Mouse (Mus musculus) bone marrow macrophage, adult 2 months (primary cell): ENCODE results near the gene Dmwd. TPM values are rescaled to one million over a fixed set of nuclear protein-coding genes. Genes with fewer than 3 reads are reported as not detected.
A peak's percentile ranks its signal among the peaks of the same experiment; 100 is the strongest.

Source experiments
- H3K27ac ChIP-seq: 2 replicates; pipeline ENCODE4 v1.5.1; 2012; ENCODE audit warnings: low read depth, low read length; ENCODE audit not compliant: insufficient read depth
- H3K4me1 ChIP-seq: 2 replicates; pipeline ENCODE4 v1.6.1; 2012; ENCODE audit warnings: low read length; ENCODE audit not compliant: control insufficient read depth, insufficient read depth
- H3K4me3 ChIP-seq: 2 replicates; pipeline ENCODE4 v1.5.1; 2012; ENCODE audit warnings: mild to moderate bottlenecking, low read length, moderate library complexity; ENCODE audit not compliant: insufficient read depth
- CTCF ChIP-seq: IDR thresholded peaks from 2 replicates; pipeline ENCODE4 v1.5.1; 2012; ENCODE audit warnings: low read depth, mild to moderate bottlenecking, low read length, moderate library complexity
- POLR2A ChIP-seq: IDR thresholded peaks from 2 replicates; pipeline ENCODE4 v1.6.1; 2012; ENCODE audit warnings: mild to moderate bottlenecking, low read depth, low read length, borderline replicate concordance
- polyA plus RNA-seq: library from polyadenylated mRNA; stranded (reverse); fragments of >200 nt; gene quantifications from 2 replicates; pipeline ENCODE4 v1.2.4, GENCODE M21; 2012; ENCODE audit not compliant: missing spikeins, insufficient read depth, insufficient read length

The Dmwd gene
- polyA plus RNA-seq = 1.7 and 2.6 TPM in 2 replicates

DNA sequence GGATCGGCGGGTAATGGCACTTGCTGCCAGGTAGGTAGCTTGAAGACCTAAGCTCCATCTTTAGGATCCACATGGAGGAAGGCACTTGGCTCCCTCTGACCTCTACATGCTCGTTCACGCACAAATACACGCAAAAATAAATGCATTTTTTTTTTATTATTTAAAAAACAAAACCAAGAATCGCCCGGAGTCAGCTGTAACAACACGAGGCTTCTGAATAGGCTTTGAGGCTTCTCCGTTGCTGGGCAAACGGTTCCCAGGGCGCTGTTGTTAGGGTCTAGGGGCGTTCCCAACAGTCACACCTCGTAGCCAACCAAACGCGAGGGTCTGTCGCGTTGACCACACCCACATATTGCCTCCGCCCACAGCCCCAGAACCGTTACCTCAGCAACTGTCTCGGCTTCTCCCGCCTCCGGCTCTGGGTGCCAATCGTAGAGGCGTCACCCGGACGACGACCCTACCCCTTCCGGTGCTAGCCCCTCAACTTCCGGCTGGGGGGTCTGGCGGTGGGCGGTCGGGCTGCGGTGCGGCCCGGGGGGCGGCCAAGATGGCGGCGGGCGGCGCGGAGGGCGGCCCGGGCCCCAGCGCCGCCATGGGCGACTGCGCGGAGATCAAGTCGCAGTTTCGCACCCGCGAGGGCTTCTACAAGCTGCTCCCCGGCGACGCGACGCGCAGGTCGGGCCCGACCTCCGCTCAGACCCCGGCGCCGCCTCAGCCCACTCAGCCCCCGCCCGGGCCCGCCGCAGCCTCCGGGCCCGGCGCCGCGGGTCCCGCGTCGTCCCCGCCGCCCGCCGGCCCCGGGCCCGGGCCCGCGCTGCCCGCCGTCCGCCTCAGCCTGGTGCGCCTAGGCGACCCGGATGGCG, at the start of gene Dmwd:
TSS of gene Dmwd (plus strand) at position 505 of the 863 bp plus-strand sequence.
- Histone ChIP-seq H3K27ac (no peak within 1 kb of the TSS), H3K4me1 (peaks cover 9% of the 10 kb centered on the region), H3K4me3 (peak within 1 kb of the TSS; percentile 42)
- TF ChIP-seq POLR2A = no peak
- TF ChIP-seq CTCF = no peak

GRCm38 (mm10) chr7:19028067-19028466, 48.0 kb upstream of the Dmwd start:
- Histone ChIP-seq H3K4me3 (no peak overlapping the region), H3K27ac (peak overlapping the region; percentile 63), H3K4me1 (peaks cover 30% of the 10 kb centered on the region)
- TF ChIP-seq POLR2A (no peak), CTCF (no peak)

- peak; percentile 53 for TF ChIP-seq CTCF
- TF ChIP-seq POLR2A = no peak
- H3K27ac ChIP-seq = no peak overlapping the region
- peaks cover 28% of the 10 kb centered on the region for H3K4me1 ChIP-seq
- H3K4me3 ChIP-seq = no peak overlapping the region
These were observed 46.9 kb upstream of the Dmwd start for GRCm38 (mm10) chr7:19029084-19029653.

DNA sequence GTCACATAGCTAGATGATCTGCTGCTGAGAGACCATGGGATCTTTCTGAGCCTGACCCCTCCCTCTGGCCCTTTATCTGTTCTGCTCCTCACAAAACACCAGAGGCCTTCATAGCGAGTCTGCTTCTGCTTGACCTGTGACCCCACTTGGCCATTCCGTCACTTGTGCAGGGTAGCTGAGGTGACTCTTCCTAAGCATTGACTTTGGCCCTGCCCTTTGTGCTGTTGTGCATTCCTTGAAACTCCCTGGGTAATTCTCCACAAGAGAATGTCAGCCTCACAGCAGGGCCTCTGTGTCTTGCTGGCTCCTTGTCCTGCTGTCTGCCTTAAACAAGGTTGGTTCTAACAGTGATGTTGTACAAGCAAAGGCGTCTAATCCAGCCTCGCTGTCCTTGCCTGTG, 44.4 kb upstream of the Dmwd start:
- Histone ChIP-seq H3K27ac (no peak overlapping the region), H3K4me1 (peaks cover 18% of the 10 kb centered on the region), H3K4me3 (no peak overlapping the region)
- TF ChIP-seq POLR2A (no peak), CTCF (no peak)

DNA sequence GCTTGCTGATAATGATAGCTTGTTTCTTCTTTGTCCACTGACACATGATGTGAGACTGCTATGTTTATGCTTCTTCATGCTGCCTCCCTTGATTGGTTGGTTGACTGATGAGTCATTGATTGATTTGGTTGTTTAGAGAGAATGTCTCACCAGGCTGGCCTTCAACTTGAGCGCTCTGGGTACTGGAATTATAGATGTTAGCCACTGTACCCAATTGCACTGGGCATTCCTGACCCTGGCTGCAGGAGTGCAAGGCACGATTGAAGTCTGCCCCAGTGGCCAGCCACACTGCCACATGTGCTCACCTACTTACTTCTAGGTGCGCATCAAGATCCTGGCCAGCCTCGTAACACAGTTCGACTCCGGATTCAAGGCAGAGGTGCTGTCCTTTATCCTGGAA, 31.4 kb upstream of the Dmwd start:
- TF ChIP-seq CTCF = no peak
- TF ChIP-seq POLR2A = no peak
- Histone ChIP-seq H3K27ac (no peak overlapping the region), H3K4me1 (no peaks in the 10 kb centered on the region), H3K4me3 (no peak overlapping the region)

DNA sequence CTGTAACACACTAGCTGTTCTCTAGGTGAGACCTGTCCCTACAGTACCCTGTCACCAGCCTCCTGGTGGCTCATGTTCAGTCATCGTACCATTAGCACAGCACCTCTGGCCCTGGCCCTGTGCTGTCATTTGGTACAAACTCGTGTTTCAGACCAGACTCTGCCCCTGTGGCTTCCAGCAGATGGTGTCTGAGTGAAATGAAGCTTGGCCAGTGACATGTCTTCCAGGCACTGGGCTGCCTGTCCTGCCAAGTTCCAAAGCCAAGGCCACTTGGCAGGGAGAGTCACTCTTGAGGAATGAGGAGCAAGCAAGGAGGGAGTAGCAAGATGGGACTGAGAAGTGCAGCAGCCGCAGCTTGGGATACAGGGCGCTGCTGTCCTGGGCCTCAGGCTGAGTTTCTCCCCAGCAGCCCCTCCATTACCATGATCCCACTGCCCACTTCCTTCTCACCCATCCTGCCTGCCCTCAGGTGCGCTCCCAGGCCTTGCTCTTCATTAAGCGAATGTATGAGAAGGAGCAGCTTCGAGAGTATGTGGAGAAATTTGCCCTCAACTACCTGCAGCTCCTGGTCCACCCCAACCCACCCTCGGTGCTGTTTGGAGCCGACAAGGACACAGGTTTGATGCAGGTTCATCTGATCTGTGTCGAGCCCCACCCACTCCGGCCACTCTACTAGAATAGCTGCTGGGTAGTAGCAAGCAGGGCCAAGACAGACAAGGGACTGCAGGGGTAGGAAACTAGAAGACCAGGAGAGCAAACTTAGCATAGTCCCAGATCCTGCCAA, 29.5 kb upstream of the Dmwd start:
- TF ChIP-seq CTCF = no peak
- no peak for TF ChIP-seq POLR2A
- Histone ChIP-seq H3K4me3 (no peak overlapping the region), H3K27ac (no peak overlapping the region), H3K4me1 (no peaks in the 10 kb centered on the region)

GRCm38 (mm10) chr7:19048006-19048527, 28.0 kb upstream of the Dmwd start:
- Histone ChIP-seq H3K4me1 (no peaks in the 10 kb centered on the region), H3K27ac (no peak overlapping the region), H3K4me3 (no peak overlapping the region)
- TF ChIP-seq CTCF (no peak), POLR2A (no peak)

DNA sequence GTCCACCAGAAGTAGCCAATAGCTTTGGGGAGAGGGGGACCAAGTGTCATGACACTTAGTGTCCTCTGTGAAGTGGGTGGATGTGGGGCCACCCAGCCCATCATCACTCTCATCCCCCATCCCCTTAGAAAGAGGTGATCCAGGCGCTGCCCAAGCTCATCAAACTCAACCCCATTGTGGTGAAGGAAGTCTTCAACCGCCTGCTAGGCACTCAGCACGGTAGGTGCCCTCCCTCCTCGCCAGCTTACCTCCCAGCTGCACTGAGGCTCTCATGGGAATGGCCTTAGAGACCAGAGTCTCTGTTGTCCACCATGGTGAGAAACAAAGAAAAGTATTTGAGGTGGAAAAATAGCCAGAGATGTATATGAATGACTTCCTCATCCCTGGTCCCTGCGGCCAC, 26.8 kb upstream of the Dmwd start:
- no peak overlapping the region for H3K4me3 ChIP-seq
- no peak overlapping the region for H3K27ac ChIP-seq
- no peak for TF ChIP-seq CTCF
- TF ChIP-seq POLR2A = no peak
- no peaks in the 10 kb centered on the region for H3K4me1 ChIP-seq

DNA sequence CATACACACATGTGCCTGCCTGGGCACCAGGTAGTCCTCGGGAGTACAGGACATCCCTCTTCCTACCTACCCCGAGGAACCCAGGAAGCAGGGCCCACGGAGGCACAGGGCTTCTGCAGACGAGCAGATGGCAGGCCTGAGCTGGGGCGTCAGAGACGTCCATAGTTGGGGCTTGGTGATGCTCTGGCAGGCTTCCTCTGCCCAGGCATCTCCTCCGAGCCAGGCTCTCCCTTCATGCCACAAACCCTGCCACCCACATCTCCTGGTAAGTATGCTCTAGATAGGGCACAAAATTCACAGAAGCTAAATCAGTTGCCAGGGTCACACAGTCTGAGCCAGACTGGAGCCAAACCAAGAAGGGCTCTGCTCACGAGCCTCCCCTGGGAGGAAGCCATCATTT, 25.9 kb upstream of the Dmwd start:
- TF ChIP-seq POLR2A (no peak), CTCF (no peak)
- H3K27ac ChIP-seq = no peak overlapping the region
- H3K4me1 ChIP-seq = no peaks in the 10 kb centered on the region
- H3K4me3 ChIP-seq = no peak overlapping the region
